Mouse (Mus musculus) hematopoietic stem cell, adult 5-6 weeks (primary cell): Measurements from ENCODE around the gene Ccna2. TPM values are rescaled to one million over a fixed set of nuclear protein-coding genes. Genes with fewer than 3 reads are reported as not detected.

Source experiments
- ATAC-seq, 2 experiments: fragments of 125-278 bp in 1 of 2; replicated peaks in 1 of 2; 2 replicates each; pipeline ENCODE4 v1.8.0; 2016 to 2017; ENCODE audit warnings: inconsistent platforms in 2 of 2, mild to moderate bottlenecking in 2 of 2, moderate number of reproducible peaks in 2 of 2, low read depth in 1 of 2, moderate TSS enrichment in 1 of 2; ENCODE audit not compliant: low FRiP score in 2 of 2, poor library complexity in 2 of 2, severe bottlenecking in 2 of 2, insufficient read depth in 1 of 2, low TSS enrichment in 1 of 2
- total RNA-seq: library from RNA; stranded (forward); fragments of 172-1452, 232-1000 nt; gene quantifications from 2 replicates; pipeline ENCODE4 v1.2.3, GENCODE M21; 2017

The Ccna2 gene
- total RNA-seq, 1 experiment from 2014 or later = 141 TPM

GRCm38 (mm10) chr3:36541399-36541798 is 30.6 kb downstream of the Ccna2 start:
- ATAC-seq = no peak

GRCm38 (mm10) chr3:36540756-36541155 is 31.2 kb downstream of the Ccna2 start:
- no peak for ATAC-seq

GRCm38 (mm10) chr3:36537701-36538470 is 34.1 kb downstream of the Ccna2 start:
- ATAC-seq = no peak

DNA sequence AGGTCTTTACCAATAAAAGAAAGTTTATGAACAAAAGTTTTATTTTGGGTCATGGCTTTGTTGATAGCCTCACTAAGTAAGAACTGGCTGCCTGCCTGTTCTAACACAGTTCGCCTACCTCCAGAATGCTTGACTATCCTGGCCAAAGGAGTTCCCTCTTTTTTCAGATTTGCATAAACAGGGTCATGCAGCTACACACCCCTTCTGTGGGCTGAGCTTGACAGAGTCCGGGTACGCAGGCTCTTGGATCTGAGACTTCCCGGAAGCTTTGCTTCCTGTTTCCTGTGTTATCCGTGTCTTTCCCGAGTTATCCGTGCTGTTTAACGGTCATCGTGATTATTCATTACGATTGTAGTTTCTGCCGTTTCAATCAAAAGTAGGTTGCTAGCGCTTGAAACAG is 35.9 kb downstream of the Ccna2 start:
- ATAC-seq = 0 out of 4 replicates have a peak, but pooled peaks of 1 of the 2 experiments have one; percentile 28

DNA sequence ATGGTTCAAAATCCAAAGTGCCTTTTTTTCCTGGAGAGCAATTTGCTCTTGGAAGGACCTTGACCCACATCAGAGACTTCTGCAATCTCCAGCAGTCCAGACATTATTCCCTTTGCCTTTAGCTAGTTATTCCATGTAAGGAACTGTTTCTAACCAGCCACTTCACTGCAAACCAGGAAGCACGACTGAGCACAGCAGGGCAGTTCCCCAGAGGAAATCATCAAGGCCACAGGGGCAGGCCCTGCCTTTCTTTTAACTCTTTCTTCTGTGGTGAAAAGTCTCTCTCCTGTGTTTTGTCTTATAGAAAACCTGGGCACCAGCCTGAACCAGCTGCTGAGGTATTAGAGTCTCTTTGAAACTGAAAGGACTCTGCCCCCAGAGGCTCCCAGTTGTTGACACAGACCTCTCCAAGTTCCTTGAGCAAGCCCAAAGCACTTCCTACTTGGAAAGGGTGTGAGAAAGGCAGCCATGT is 38.7 kb downstream of the Ccna2 start:
- ATAC-seq = peak; percentile 43 to 58; a peak in 3 of 4 replicates

- ATAC-seq = no peak
Measured at GRCm38 (mm10) chr3:36532738-36533137, 39.2 kb downstream of the Ccna2 start.

GRCm38 (mm10) chr3:36531979-36532542 is 39.9 kb downstream of the Ccna2 start:
- peak; percentile 85 to 89 for ATAC-seq

- ATAC-seq = no peak
Measured at GRCm38 (mm10) chr3:36531242-36531641, 40.7 kb downstream of the Ccna2 start.

GRCm38 (mm10) chr3:36530781-36531180 is 41.2 kb downstream of the Ccna2 start:
- no peak for ATAC-seq

- ATAC-seq = no peak
Measured at GRCm38 (mm10) chr3:36530345-36530744, 41.6 kb downstream of the Ccna2 start.

- ATAC-seq = no peak
Measured at GRCm38 (mm10) chr3:36524466-36524865, 47.5 kb downstream of the Ccna2 start.

DNA sequence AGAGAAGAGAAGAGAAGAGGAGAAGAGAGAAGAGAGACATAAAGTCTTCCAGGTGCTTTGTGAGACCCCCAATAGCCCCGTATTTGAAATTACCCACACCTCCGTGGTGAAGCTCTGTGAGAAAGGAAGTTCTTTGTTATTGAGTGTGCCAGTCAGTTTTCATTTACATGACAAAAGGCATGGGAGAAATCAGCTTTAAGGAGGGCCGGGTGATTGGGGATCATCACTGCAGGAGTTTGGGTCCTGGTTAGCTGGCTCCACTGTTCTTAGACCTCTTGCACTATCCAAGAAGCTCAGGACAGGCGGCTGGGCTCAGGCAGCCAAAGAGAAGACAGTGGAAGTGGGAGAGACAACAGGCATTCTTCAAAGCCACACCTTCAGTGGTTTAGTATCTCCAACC is 49.8 kb downstream of the Ccna2 start:
- ATAC-seq = no peak

GRCm38 (mm10) chr3:36521073-36522060 is 50.6 kb downstream of the Ccna2 start, which contains the start of gene Gm11549:
TSS of gene Gm11549 (minus strand) at chr3:36521813.
- peak; percentile 37 to 39; a peak in 2 of 4 replicates for ATAC-seq

DNA sequence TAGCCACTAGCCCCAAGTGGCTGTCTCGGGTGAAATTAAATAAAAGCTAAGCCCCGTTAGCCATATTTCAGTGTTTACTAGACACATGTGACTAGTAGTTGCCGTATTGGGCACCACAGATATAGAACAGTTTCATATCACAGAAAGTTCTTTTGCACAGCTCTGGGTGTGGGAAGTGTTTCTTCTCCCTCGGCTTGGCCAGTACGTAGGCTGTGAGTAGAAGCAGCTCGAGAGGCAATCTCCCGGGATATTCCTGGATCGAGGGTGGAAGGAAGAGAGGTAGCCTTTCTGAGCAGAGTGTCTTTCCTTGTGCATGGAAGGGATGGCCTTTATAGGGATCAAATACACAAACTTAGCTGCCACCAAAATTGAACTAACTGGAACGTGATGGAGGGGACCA is 55.8 kb downstream of the Ccna2 start:
- no peak for ATAC-seq
